In the genomic region with DNA sequence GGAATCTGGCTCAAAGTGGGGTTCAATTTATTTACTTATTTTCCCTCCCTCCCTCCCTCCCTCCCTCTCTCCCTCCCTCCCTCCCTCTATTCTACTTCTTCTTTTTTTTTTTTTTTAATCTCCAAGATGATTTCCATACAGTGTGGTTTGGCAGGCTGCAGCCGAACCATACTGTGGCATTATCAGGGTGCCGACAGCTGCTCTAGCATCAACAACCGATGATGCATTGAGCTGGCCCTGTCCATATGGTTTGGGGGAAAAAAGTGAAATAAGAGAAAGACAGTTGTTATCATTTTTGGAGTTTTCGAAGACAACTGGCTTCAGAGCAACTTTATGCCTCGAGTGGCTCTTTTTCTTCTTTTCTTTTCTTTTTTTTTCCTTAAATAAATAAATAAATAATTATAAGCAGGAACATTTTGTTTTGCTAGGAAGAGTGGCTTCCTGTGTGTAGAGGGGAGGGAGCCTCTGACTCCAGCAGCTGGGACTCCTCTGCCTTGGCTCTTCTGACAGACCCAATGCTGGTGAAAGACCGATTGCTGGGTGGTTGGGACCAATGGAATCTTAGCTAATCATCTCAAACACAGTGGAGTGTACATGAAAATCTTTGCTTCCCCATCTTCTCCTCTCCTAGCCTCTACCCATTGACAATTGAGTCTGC, we compare ENCODE assay signal across 16 mouse cellular contexts.
DNase-seq lines count a peak whose midpoint lies in the region; ATAC-seq and TF ChIP-seq lines count a peak whose summit lies in the region.
"Had no signal": no experiment of that assay in that cellular context is flagged by ENCODE, and none has a peak within 500 bp of the region (broad histone marks: within the 10 kb centered on the region; RNA-seq: fewer than 3 reads in every experiment).

No protein-coding gene starts in this region.

- peak; percentile 20 to 33 for DNase-seq in heart, adult 18-20 months
- no peak for DNase-seq in heart, embryonic 10.5 days (ENCODE audit: low spot score)
- peak; percentile 40 for DNase-seq in lung, postnatal 25 days (ENCODE audit: low spot score)
- no peak for DNase-seq in hindbrain, embryonic 14.5 days (ENCODE audit: low spot score)
- DNase-seq in cerebellum, adult 2 months = no peak
- DNase-seq: adrenal gland, adult 8-10 months; layer of hippocampus, postnatal 36 days; retina, postnatal 1 day had no signal

- no peaks in the 10 kb centered on the region for H3K9me3 ChIP-seq in heart, embryonic 10.5 days
- no peaks in the 10 kb centered on the region for H3K9me3 ChIP-seq in kidney, embryonic 15.5 days (replicated peaks)
- no peaks in the 10 kb centered on the region for H3K9me3 ChIP-seq in hindbrain, embryonic 14.5 days (ENCODE audit: control insufficient read depth, low read length)
- H3K9me3 ChIP-seq: embryonic facial prominence, embryonic 12.5 days; forebrain, embryonic 15.5 days; limb, embryonic 13.5 days had no signal

- H3K36me3 ChIP-seq in heart, embryonic 10.5 days = no peaks in the 10 kb centered on the region
- H3K36me3 ChIP-seq in C2C12 (ENCODE audit: control insufficient read depth, insufficient read depth) = no peaks in the 10 kb centered on the region
- H3K36me3 ChIP-seq in kidney, embryonic 15.5 days = no peaks in the 10 kb centered on the region
- no peaks in the 10 kb centered on the region for H3K36me3 ChIP-seq in hindbrain, embryonic 14.5 days (replicated peaks; ENCODE audit: control insufficient read depth, insufficient read depth)
- H3K36me3 ChIP-seq: embryonic facial prominence, embryonic 12.5 days; forebrain, embryonic 15.5 days; limb, embryonic 13.5 days had no signal

- no peaks in the 10 kb centered on the region for H3K27me3 ChIP-seq in heart, embryonic 10.5 days (ENCODE audit: insufficient read depth, poor library complexity, severe bottlenecking)
- H3K27me3 ChIP-seq in C2C12 (ENCODE audit: control insufficient read depth, insufficient read depth, insufficient read length) = no peaks in the 10 kb centered on the region
- H3K27me3 ChIP-seq in kidney, embryonic 15.5 days = no peaks in the 10 kb centered on the region
- no peaks in the 10 kb centered on the region for H3K27me3 ChIP-seq in hindbrain, embryonic 14.5 days (ENCODE audit: control insufficient read depth, insufficient read depth, low read length)
- no peaks in the 10 kb centered on the region for H3K27me3 ChIP-seq in cerebellum, adult 2 months (ENCODE audit: control insufficient read depth, insufficient read depth, low read length)
- H3K27me3 ChIP-seq: embryonic facial prominence, embryonic 12.5 days; forebrain, embryonic 15.5 days; limb, embryonic 13.5 days had no signal

- WGBS in heart, embryonic 10.5 days = 64% methylated on average over 6 of the region's 6 CpGs
- WGBS in kidney, embryonic 15.5 days = 53% methylated on average over 6 of the region's 6 CpGs
- 78% methylated on average over 6 of the region's 6 CpGs for WGBS in hindbrain, embryonic 14.5 days
- WGBS in cerebellum, adult 2 months = 77% methylated on average over 6 of the region's 6 CpGs

- no peak for TF ChIP-seq POLR2A in cerebellum, adult 2 months (IDR thresholded peaks at IDR 0.05; ENCODE audit: borderline replicate concordance, insufficient read depth, low read length)

- H3ac ChIP-seq in C2C12 (ENCODE audit: control insufficient read depth, insufficient read length, low read depth) = no peak overlapping the region

- H3K79me3 ChIP-seq in C2C12 (ENCODE audit: low read depth) = no peaks in the 10 kb centered on the region

- no peak for TF ChIP-seq CTCF in C2C12 (IDR thresholded peaks at IDR 0.05; ENCODE audit: control insufficient read depth, insufficient read depth, insufficient read length)
- no peak for TF ChIP-seq CTCF in cerebellum, adult 2 months (IDR thresholded peaks at IDR 0.05; ENCODE audit: borderline replicate concordance, insufficient read depth, low read depth, low read length)

- no peaks in the 10 kb centered on the region for H3K79me2 ChIP-seq in C2C12 (ENCODE audit: control insufficient read depth, insufficient read depth)

- H3K4me2 ChIP-seq in kidney, embryonic 15.5 days = no peak overlapping the region
- H3K4me2 ChIP-seq in hindbrain, embryonic 14.5 days (replicated peaks) = no peak overlapping the region
- H3K4me2 ChIP-seq: embryonic facial prominence, embryonic 12.5 days; forebrain, embryonic 15.5 days; limb, embryonic 13.5 days had no signal

- no peak overlapping the region for H3K4me3 ChIP-seq in heart, embryonic 10.5 days
- H3K4me3 ChIP-seq in C2C12 (ENCODE audit: insufficient read depth, poor library complexity, severe bottlenecking) = no peak overlapping the region
- no peak overlapping the region for H3K4me3 ChIP-seq in kidney, embryonic 15.5 days (replicated peaks)
- H3K4me3 ChIP-seq in hindbrain, embryonic 14.5 days (replicated peaks; ENCODE audit: low read length) = no peak overlapping the region
- H3K4me3 ChIP-seq in cerebellum, adult 2 months (replicated peaks; ENCODE audit: insufficient read depth, low read depth, low read length) = no peak overlapping the region
- H3K4me3 ChIP-seq: embryonic facial prominence, embryonic 12.5 days; forebrain, embryonic 15.5 days; limb, embryonic 13.5 days had no signal

- H3K4me1 ChIP-seq in heart, embryonic 10.5 days = no peaks in the 10 kb centered on the region
- H3K4me1 ChIP-seq in kidney, embryonic 15.5 days = peaks cover 3% of the 10 kb centered on the region; the same call in 1 of the 2 replicates
- no peaks in the 10 kb centered on the region for H3K4me1 ChIP-seq in hindbrain, embryonic 14.5 days (replicated peaks; ENCODE audit: control insufficient read depth, insufficient read depth, low read length)
- peaks cover 2% of the 10 kb centered on the region; the same call in 1 of the 2 replicates for H3K4me1 ChIP-seq in cerebellum, adult 2 months (ENCODE audit: control insufficient read depth, insufficient read depth, low read length)
- H3K4me1 ChIP-seq: embryonic facial prominence, embryonic 12.5 days; forebrain, embryonic 15.5 days; limb, embryonic 13.5 days had no signal

- ATAC-seq in kidney, embryonic 15.5 days (replicated peaks; ENCODE audit: low FRiP score) = peak; percentile 73; the same call in 1 of the 2 replicates
- no peak for ATAC-seq in megakaryocyte, adult 5-6 weeks (ENCODE audit: poor library complexity, severe bottlenecking)
- no peak for ATAC-seq in hindbrain, embryonic 14.5 days (ENCODE audit: low FRiP score)
- ATAC-seq: forebrain, embryonic 15.5 days; hindbrain, postnatal 0 days had no signal

- no peak overlapping the region for H3K27ac ChIP-seq in heart, embryonic 10.5 days
- 0 out of 2 replicates have a peak overlapping the region, but pooled peaks have one; percentile 37 for H3K27ac ChIP-seq in kidney, embryonic 15.5 days
- no peak overlapping the region for H3K27ac ChIP-seq in hindbrain, embryonic 14.5 days
- no peak overlapping the region for H3K27ac ChIP-seq in cerebellum, adult 2 months (ENCODE audit: insufficient read depth, low read length)
- H3K27ac ChIP-seq: embryonic facial prominence, embryonic 12.5 days; forebrain, embryonic 15.5 days; hindbrain, postnatal 0 days; limb, embryonic 13.5 days; macrophage had no signal

- no peak overlapping the region for H3K9ac ChIP-seq in kidney, embryonic 15.5 days
- no peak overlapping the region for H3K9ac ChIP-seq in hindbrain, embryonic 14.5 days
- H3K9ac ChIP-seq: embryonic facial prominence, embryonic 12.5 days; forebrain, embryonic 15.5 days; limb, embryonic 13.5 days had no signal

TF ChIP-seq in C2C12, 6 proteins besides CTCF, POLR2A, EP300 and RAD21:
- TF ChIP-seq MYOD1 (IDR thresholded peaks at IDR 0.05; ENCODE audit: control insufficient read depth, insufficient read length, low read depth) (peak; percentile 83), USF1 (IDR thresholded peaks at IDR 0.05; ENCODE audit: low read depth) (no peak), MAX (IDR thresholded peaks at IDR 0.05) (no peak), FOSL1 (IDR thresholded peaks at IDR 0.05; ENCODE audit: insufficient read depth, low read length, poor library complexity, severe bottlenecking) (no peak), MYOG (IDR thresholded peaks at IDR 0.05; ENCODE audit: control insufficient read depth, extremely low read depth, insufficient read length) (no peak), CEBPB (IDR thresholded peaks at IDR 0.05; ENCODE audit: low read depth) (no peak)

Comparison
In these comparisons a context has a peak if more than half of its experiments do, and no peak if none do; other contexts are left out.
1. DNase-seq: peak in heart, adult 18-20 months (2 of 2) and lung, postnatal 25 days (single experiment); none in heart, embryonic 10.5 days (single experiment), hindbrain, embryonic 14.5 days (single experiment) and cerebellum, adult 2 months (0 of 2).